Mouse (Mus musculus): ENCODE results near the gene Trio. TPM values are rescaled to one million over a fixed set of nuclear protein-coding genes. Genes with fewer than 3 reads are reported as not detected.

Trio gene
- polyA plus RNA-seq, 1 experiment: 47.5 TPM

- no peak for TF ChIP-seq CTCF (IDR thresholded peaks at IDR 0.05; ENCODE audit: insufficient read depth, low read length)
- no peak for TF ChIP-seq POLR2A (IDR thresholded peaks at IDR 0.05; ENCODE audit: borderline replicate concordance, extremely low read depth, low read depth, low read length)
- 74% methylated on average over 13 of the region's 13 CpGs for WGBS
- no peak overlapping the region for H3K4me3 ChIP-seq (replicated peaks; ENCODE audit: extremely low read depth, low read depth, low read length)
- H3K4me1 ChIP-seq (ENCODE audit: control insufficient read depth, insufficient read depth, low read length): no peaks in the 10 kb centered on the region
- no peak for DNase-seq
Measured at GRCm38 (mm10) chr15:28064081-28064732, 38.6 kb upstream of the Trio start.

GRCm38 (mm10) chr15:28063466-28063865, 37.8 kb upstream of the Trio start:
- WGBS: 95% methylated on average over 2 of the region's 2 CpGs
- no peak for DNase-seq

GRCm38 (mm10) chr15:28062016-28062415, 36.4 kb upstream of the Trio start:
- WGBS: 94% methylated on average over 3 of the region's 3 CpGs
- Histone ChIP-seq H3K4me3 (replicated peaks; ENCODE audit: extremely low read depth, low read depth, low read length) (no peak overlapping the region), H3K4me1 (ENCODE audit: control insufficient read depth, insufficient read depth, low read length) (no peaks in the 10 kb centered on the region)
- DNase-seq: no peak
- no peak for TF ChIP-seq CTCF (IDR thresholded peaks at IDR 0.05; ENCODE audit: insufficient read depth, low read length)
- no peak for TF ChIP-seq POLR2A (IDR thresholded peaks at IDR 0.05; ENCODE audit: borderline replicate concordance, extremely low read depth, low read depth, low read length)

More at GRCm38 (mm10) chr15:28063466-28063865, 37.8 kb upstream of the Trio start:
- no peak overlapping the region for H3K4me3 ChIP-seq (replicated peaks; ENCODE audit: extremely low read depth, low read depth, low read length)
- H3K4me1 ChIP-seq (ENCODE audit: control insufficient read depth, insufficient read depth, low read length): no peaks in the 10 kb centered on the region
- TF ChIP-seq CTCF (IDR thresholded peaks at IDR 0.05; ENCODE audit: insufficient read depth, low read length) (no peak), POLR2A (IDR thresholded peaks at IDR 0.05; ENCODE audit: borderline replicate concordance, extremely low read depth, low read depth, low read length) (no peak)

GRCm38 (mm10) chr15:28060977-28061376, 35.3 kb upstream of the Trio start:
- TF ChIP-seq CTCF (IDR thresholded peaks at IDR 0.05; ENCODE audit: insufficient read depth, low read length): no peak
- no peak for TF ChIP-seq POLR2A (IDR thresholded peaks at IDR 0.05; ENCODE audit: borderline replicate concordance, extremely low read depth, low read depth, low read length)
- no peak for DNase-seq
- no peak overlapping the region for H3K4me3 ChIP-seq (replicated peaks; ENCODE audit: extremely low read depth, low read depth, low read length)
- WGBS: 84% methylated on average over 5 of the region's 5 CpGs
- no peaks in the 10 kb centered on the region for H3K4me1 ChIP-seq (ENCODE audit: control insufficient read depth, insufficient read depth, low read length)

GRCm38 (mm10) chr15:28060423-28060822, 34.8 kb upstream of the Trio start:
- DNase-seq: no peak
- 75% methylated on average over 6 of the region's 6 CpGs for WGBS
- TF ChIP-seq CTCF (IDR thresholded peaks at IDR 0.05; ENCODE audit: insufficient read depth, low read length) (no peak), POLR2A (IDR thresholded peaks at IDR 0.05; ENCODE audit: borderline replicate concordance, extremely low read depth, low read depth, low read length) (no peak)

DNA sequence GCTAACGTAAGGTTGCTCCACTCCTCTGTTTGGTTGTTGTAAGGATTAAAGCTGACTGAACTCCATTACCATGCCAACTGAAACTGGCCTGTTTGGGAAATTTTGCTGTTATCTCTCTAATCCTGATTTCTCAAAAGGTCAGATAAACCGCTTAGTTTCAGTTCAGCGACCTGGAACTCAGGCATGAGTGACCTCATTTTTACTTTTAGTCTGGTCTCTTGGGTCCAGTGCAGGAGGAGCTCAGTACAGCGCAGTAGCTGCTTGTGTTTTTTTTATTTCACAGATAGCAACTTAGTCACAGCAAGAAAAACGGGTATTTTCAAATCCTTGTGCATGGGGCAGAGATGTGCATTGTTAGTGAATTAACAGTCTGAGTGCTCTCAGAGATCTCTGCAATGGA, 31.9 kb upstream of the Trio start:
- no peak for DNase-seq
- Histone ChIP-seq H3K4me3 (replicated peaks; ENCODE audit: extremely low read depth, low read depth, low read length) (no peak overlapping the region), H3K4me1 (ENCODE audit: control insufficient read depth, insufficient read depth, low read length) (no peaks in the 10 kb centered on the region)
- WGBS: 63% methylated on average over 5 of the region's 5 CpGs
- TF ChIP-seq POLR2A (IDR thresholded peaks at IDR 0.05; ENCODE audit: borderline replicate concordance, extremely low read depth, low read depth, low read length): no peak
- no peak for TF ChIP-seq CTCF (IDR thresholded peaks at IDR 0.05; ENCODE audit: insufficient read depth, low read length)

More at GRCm38 (mm10) chr15:28060423-28060822, 34.8 kb upstream of the Trio start:
- H3K4me3 ChIP-seq (replicated peaks; ENCODE audit: extremely low read depth, low read depth, low read length): no peak overlapping the region
- H3K4me1 ChIP-seq (ENCODE audit: control insufficient read depth, insufficient read depth, low read length): no peaks in the 10 kb centered on the region

- no peaks in the 10 kb centered on the region for H3K4me1 ChIP-seq (ENCODE audit: control insufficient read depth, insufficient read depth, low read length)
- DNase-seq: no peak
- H3K4me3 ChIP-seq (replicated peaks; ENCODE audit: extremely low read depth, low read depth, low read length): no peak overlapping the region
- TF ChIP-seq POLR2A (IDR thresholded peaks at IDR 0.05; ENCODE audit: borderline replicate concordance, extremely low read depth, low read depth, low read length) (no peak), CTCF (IDR thresholded peaks at IDR 0.05; ENCODE audit: insufficient read depth, low read length) (no peak)
- WGBS: 94% methylated on average over 1 of the region's 1 CpGs
Measured at GRCm38 (mm10) chr15:28054731-28055130, 29.1 kb upstream of the Trio start.

DNA sequence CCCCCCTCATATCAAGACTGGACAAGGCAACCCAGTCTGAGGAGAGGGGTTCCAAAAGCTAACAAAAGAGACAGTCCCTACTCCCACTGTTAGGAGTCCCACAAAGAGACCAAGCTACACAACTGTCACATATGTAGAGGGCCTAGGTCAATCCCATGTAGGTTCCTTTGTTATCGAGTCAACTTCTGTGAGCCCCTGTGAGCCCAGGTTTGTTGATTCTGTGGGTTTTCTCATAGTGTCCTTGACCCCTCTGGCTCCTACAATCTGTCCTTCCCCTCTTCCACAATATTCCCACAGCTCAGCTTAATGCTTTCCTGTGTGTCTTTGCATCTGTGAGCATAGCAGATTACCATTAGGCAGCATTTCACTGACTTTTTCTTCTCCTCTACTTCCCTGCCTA, 28.5 kb upstream of the Trio start:
- TF ChIP-seq CTCF (IDR thresholded peaks at IDR 0.05; ENCODE audit: insufficient read depth, low read length) (no peak), POLR2A (IDR thresholded peaks at IDR 0.05; ENCODE audit: borderline replicate concordance, extremely low read depth, low read depth, low read length) (no peak)
- 44% methylated on average over 1 of the region's 1 CpGs for WGBS

DNA sequence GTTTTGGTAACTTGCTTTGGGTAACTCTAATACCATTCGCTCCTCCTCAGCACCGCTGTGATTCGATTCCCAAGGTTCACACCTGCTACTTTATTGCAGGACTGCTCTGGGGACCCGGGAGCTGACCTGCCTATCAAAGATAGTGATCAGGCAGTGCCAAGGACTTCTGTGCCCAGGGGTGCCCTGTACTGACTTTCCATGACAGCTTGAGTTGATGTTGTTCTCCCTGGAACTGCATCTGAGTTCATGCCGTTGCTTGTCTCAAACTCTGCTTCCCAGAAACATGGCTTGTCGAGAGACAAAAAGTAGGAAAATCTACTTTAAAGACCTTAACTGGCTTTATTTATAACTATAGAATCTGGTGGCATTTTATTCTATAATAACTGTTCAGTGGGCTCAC, 27.6 kb upstream of the Trio start:
- no peak overlapping the region for H3K4me3 ChIP-seq (replicated peaks; ENCODE audit: extremely low read depth, low read depth, low read length)
- 70% methylated on average over 6 of the region's 6 CpGs for WGBS
- TF ChIP-seq CTCF (IDR thresholded peaks at IDR 0.05; ENCODE audit: insufficient read depth, low read length) (no peak), POLR2A (IDR thresholded peaks at IDR 0.05; ENCODE audit: borderline replicate concordance, extremely low read depth, low read depth, low read length) (no peak)
- no peak for DNase-seq
- H3K4me1 ChIP-seq (ENCODE audit: control insufficient read depth, insufficient read depth, low read length): no peaks in the 10 kb centered on the region

More for the DNA sequence above, 28.5 kb upstream of the Trio start:
- H3K4me1 ChIP-seq (ENCODE audit: control insufficient read depth, insufficient read depth, low read length): no peaks in the 10 kb centered on the region
- H3K4me3 ChIP-seq (replicated peaks; ENCODE audit: extremely low read depth, low read depth, low read length): no peak overlapping the region
- no peak for DNase-seq

DNA sequence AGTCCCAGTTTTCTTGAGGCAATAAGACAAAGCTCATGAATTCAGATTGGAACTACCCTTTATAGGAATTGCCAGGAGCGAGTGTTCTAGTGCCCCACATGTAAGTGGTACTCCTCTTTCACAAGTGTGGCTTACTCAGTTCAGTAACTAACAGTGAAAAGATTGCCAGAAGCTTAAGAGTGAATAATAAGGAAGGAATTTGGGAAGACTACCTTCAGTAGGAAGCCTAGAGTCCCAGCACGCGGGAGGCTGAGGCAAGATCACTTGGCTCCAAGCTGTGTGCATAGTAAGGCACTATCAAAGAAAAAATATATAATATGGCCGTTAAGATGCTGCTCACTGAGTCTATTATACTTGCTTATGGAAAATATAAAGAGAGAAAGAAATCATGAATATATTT, 26.2 kb upstream of the Trio start:
- TF ChIP-seq CTCF (IDR thresholded peaks at IDR 0.05; ENCODE audit: insufficient read depth, low read length) (no peak), POLR2A (IDR thresholded peaks at IDR 0.05; ENCODE audit: borderline replicate concordance, extremely low read depth, low read depth, low read length) (no peak)
- Histone ChIP-seq H3K4me1 (ENCODE audit: control insufficient read depth, insufficient read depth, low read length) (no peaks in the 10 kb centered on the region), H3K4me3 (replicated peaks; ENCODE audit: extremely low read depth, low read depth, low read length) (no peak overlapping the region)
- WGBS: 61% methylated on average over 4 of the region's 4 CpGs
- DNase-seq: no peak
